Mouse (Mus musculus): ENCODE results near the gene Ccdc103.

Ccdc103 gene

DNA sequence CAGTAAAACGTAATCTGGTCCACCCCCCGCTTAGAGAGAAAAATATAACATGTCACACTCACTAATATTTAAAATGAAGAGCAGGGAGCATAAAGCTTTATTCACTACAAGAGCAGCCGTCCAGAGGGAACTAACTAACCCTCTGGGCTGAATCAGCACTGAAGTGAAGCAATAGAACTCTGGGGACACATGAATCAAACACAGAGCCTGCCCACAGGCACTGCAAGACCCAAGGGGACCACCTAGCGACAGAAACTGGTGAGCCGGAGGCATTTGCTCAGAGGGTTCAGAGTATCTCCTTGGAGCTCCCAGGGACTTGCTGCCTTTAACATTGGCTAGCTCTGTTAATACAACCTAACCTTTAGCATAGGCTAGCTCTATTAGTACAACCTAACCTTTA is 9.1 kb downstream of the Ccdc103 start:
- no peak for ATAC-seq (ENCODE audit: low TSS enrichment)

DNA sequence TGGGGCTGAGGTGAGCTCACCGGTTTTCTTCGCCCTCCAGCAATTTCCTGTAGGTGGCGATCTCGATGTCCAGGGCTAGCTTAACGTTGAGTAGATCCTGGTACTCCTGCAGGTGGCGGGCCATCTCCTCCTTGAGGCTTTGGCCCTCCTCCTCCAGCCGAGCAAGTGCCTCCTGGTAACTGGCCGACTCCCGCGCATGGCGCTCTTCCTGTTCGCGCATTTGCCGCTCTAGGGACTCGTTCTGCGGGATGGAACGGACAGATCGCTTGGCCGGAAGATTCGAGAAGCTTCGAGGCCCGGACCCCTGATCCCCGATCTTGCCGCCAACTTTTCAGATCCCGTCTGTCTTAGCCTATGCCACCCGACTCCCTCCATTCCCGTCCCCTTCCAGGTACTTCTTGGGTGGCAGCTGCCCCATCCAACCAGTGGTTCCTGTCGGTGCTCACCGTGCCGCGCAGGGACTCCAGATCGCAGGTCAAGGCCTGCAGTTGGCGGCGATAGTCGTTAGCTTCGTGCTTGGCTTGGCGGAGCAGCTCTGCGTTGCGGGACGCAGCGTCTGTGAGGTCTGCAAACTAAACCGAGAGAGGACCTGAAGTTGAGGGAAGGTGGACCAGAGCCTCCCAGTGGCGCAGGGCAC is 12.1 kb downstream of the Ccdc103 start:
- peak; percentile 63; the same call in 1 of the 2 replicates for ATAC-seq (ENCODE audit: low TSS enrichment)

DNA sequence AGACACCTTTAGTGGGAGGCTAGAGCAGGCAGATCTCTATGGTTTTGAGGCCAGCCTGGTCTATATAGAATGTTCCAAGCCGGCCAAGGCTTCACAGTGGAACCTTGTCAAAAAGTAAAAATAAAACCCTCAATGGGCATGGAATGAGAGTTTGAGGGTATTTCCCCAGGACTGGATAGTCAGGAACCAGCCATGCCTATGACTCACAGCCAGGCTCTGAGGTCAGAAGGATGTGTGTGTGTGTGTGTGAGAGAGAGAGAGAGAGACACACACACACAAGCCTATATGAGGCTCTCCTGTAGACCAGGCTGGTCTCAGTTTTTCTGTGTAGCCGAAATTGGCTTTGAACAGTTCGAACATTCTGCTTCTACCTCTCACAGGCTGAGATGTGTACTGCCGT is 13.7 kb downstream of the Ccdc103 start:
- no peak for ATAC-seq (ENCODE audit: low TSS enrichment)

DNA sequence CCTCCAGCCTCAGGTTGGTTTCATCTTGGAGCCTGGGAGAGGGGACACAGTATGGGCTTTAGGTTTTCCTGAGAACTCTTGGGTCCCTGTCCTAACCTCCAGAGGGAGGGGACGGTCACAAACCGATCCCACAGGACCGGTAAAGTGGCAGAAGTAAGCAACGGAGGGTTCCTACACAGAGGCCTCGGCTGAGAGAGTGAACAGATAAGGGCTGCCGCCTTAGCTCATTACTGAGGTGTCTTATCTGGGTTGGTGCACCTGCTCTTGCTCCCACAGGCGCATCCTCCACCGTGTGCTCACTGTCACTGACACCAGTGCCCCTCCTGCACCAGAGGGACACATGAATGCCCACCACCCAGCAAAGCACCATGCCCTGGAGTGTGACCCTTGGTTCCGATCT is 14.8 kb downstream of the Ccdc103 start:
- ATAC-seq (ENCODE audit: low TSS enrichment), result no peak

DNA sequence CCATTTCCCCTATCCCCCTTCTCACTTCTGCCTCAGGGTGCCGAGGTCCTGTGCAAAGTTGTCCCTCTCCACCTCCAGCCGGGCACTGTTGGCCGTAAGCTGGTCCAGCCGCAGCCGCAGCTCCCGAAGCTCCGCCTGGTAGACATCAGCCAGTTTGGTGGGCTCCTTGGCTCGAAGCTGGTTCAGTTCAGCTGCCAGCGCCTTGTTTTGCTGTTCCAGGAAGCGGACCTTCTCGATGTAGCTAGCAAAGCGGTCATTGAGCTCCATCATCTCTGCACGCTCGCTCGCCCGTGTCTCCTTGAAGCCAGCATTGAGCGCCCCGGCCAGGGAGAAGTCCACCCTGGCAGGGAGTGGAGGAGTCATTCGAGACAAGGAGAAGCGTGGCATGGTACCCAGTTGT is 15.6 kb downstream of the Ccdc103 start:
- no peak for ATAC-seq (ENCODE audit: low TSS enrichment)

DNA sequence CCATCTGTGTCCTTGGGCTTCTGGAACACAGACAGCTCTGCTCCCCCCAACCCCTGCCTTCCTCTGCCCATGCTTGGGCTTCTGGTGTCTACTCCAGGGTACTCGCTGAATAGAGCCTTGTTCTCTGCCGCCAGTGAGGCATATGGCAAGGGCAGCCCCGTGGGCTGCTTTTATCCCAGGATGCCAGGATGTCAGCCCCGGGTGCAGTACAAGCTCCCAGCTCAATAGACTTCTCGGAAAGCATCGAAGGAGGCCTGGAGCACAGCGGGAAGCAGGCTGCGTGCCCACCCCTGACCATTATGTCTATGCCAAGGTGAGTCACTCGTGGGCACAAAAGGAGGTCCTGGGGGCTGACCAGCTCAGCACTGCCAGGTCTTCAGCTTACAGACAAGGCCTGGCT is 17.4 kb downstream of the Ccdc103 start:
- no peak for ATAC-seq (ENCODE audit: low TSS enrichment)

DNA sequence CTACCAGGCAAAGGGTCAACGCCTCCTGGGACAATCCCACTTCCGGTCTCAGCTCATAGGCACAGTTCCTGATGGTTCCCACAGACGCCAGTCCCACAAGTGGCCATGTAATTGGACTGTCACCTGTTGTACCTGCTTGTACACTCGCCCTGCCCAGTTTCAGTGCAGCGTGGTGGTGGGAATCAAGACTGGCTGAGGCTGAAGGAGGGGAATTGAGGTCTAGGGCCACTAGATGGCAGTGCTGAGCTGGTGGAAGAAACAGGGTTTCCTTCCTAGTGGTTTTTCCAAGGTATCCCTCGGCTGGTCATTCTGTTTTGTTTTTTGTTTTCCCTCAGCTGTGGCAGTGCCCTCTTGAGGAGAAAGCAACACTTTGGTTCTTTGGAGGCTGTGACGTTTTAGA is 19.8 kb downstream of the Ccdc103 start, which contains the start of gene Gfap:
Gene Gfap (minus strand): TSS at position 150 of the 400 bp plus-strand sequence.
- peak; percentile 85 for ATAC-seq (ENCODE audit: low TSS enrichment)

DNA sequence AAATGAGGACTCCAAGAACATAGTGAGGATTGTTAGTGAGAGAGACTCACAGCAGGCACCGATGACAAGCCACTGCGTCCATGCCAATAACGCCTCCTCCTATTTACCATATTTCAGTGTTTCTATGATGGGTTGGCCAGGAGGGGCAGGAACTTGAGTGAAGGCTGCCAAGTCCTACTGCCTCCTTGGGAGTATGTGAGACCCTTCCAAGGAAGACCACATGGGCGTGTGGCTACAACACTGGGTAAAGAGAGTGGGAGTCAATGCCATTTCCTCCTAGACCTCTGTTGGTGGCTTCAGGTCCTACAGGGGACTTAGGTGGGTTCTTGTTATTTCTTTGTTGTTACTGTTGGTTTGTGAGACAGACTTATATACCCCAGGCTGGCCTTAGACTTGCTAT is 20.2 kb downstream of the Ccdc103 start:
- peak; percentile 20; the same call in 1 of the 2 replicates for ATAC-seq (ENCODE audit: low TSS enrichment)

DNA sequence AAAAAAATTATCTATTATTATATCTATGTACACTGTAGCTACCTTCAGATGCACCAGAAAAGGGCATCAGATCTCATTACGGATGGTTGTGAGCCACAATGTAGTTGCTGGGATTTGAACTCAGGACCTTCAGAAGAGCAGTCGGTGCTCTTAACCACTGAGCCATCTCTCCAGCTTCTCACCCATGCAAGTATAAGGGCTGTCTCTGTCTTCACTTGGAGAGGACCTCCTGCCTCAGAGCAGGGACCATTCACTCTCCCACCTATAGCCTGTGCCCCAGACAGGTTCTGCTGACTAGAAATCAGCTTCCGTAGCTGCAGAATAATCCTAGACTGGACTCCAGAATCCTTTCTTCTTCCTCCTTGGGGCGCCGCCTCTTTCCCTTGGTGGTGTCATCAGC is 21.1 kb downstream of the Ccdc103 start:
- no peak for ATAC-seq (ENCODE audit: low TSS enrichment)

DNA sequence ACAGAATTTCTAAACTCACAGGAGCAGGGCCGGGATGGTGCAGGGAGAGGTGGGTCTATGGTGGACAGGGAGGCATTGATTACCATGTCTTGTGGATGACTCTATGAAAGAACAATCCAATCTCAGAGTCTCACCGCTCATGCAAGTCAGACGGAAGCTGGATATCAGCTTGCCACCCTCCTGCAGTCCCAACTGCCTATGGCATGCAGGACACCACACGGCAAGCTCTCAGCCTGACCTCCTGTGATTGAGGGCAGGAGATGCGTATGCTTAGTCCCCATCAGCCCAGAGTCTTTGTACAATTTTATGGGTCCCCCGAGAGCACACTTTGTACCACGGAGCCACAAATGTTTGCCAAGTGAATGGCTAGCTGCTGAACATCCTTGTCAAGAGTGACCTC is 22.6 kb downstream of the Ccdc103 start:
- no peak for ATAC-seq (ENCODE audit: low TSS enrichment)

DNA sequence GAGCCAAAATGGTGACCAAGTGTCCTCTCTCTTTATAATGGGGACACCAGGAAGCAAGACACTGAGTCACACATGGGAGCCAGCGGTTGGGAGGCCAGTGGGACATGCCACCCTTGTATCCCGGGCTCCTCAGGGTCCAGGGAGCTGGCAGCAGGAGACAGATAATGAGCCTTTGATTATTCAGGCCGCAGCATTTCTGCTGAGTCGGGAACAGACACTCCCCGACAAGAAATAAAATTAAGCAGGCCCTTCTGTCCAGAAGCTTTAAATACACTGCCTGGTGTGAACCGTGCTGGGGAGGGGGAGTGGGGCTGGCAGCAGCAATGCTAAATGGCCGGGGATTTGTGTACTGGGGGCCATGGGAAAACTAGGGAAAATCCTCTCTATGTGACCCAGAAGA is 30.4 kb downstream of the Ccdc103 start:
- ATAC-seq (ENCODE audit: low TSS enrichment), result no peak; the same call in 1 of the 2 replicates

DNA sequence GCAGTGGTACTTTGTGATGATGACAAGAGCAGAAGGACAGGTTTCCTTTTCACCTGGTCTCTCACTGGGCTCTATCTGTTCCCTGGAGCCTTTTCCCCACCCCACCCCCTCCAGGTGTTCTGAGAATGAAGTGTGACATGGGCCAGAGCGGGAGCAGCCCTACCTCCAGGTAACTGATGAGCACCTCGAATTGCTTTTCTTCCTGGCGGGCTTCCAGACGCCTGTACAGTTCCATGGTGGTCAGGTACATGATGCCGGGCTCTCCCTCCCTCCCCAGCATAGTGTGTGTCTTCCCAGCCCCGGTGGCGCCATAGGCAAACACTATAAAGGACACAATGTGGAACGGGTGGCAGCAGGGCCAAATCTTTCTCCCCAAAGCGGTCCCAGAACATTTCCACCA is 34.4 kb downstream of the Ccdc103 start:
- no peak for ATAC-seq (ENCODE audit: low TSS enrichment)

DNA sequence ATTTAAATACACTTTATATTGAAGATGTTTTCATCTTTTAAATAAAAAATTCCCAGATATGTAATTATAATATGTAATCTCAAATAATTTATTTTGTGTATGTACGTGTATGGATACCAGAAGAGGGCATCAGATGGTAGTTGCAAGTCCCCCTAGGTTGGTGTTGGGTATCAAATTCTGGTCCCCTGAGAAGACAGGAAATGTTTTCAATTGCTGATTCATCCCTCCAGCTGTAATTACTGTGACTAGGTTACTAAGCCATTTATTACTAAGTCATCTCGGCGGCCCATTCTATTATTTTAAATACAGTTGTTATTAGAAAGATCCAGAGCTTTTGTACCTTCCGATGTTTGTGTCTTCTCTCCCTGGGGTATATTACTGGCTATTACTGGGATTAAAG is 37.1 kb downstream of the Ccdc103 start:
- ATAC-seq (ENCODE audit: low TSS enrichment), result no peak

DNA sequence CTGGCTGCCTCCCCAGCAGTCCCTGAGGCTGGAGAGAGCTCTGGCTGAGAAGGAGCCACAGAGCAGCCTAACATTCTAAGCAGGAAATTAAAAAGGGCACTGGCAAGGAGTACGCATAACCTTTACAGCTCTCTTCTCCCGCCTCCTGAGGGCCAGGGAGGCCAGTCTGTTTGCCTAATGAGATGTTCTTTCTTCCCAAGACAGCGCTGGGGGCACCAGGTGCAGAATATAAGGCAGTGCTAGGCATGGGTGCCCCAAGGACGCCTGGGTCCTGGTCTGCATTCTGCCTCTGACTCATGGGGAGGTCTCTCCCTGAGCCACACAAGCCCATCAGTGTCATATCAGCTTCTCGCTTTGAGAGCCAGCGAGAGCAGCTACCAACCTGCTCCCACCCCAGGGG is 40.5 kb downstream of the Ccdc103 start:
- ATAC-seq (ENCODE audit: low TSS enrichment), result no peak

DNA sequence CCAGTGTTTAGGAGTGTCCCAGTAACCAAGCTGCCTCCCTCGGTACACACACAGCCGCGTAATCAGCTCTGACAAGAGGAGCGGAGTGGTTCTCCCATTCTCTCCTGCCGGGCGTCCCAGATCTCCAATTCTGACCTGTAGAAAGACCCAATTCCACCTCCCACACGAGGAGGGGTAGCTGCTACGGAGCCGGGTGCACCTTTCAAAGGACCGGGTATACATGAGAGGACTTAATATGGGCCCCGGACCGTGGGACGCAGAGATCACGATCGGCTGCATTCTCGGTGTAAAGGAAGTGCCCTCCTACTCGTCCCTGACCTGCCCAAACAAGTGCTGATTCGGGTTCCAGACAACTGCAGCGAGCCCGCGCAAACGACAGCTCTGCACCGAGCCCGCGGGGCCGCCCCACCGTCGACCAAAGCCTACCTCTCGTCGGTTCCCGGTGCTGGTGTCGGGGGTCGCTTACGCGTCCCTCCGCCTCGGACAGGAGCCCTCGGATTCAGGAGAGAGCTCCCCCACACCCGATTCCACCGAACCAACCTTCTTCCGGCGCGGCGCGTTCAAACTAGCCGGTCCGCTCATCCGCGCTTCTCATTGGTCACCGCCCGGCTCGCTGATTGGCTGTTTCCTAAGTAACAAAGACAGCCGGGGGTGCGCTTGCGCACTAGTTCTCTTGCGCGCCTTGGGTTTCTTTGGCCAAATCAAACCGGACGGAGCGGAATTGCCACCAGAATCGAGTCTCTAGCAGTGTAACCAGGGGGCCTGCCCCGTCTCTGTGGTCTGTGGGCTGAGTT is 43.8 kb downstream of the Ccdc103 start, which contains the start of gene Kif18b:
Gene Kif18b (minus strand): TSS at position 568 of the 794 bp plus-strand sequence.
- peak; percentile 96 for ATAC-seq (ENCODE audit: low TSS enrichment)

DNA sequence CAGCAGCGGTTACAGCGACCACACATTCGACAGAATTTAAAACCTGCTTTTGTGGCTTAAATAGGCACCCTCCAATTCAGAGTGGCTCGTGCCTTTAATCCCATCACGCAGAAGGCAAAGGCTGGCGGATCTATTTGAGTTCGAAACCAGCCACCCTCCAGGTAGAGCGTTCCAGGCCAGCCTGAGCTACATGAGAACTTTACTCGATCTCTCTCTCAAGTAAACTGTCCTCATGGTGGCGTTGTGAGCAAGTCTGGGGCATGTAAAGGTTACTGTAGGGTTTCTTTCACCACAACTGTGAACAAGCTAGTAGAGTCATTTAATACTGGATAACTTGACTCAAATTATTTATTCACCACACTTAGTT is 44.3 kb downstream of the Ccdc103 start:
- peak; percentile 34; the same call in 1 of the 2 replicates for ATAC-seq (ENCODE audit: low TSS enrichment)

DNA sequence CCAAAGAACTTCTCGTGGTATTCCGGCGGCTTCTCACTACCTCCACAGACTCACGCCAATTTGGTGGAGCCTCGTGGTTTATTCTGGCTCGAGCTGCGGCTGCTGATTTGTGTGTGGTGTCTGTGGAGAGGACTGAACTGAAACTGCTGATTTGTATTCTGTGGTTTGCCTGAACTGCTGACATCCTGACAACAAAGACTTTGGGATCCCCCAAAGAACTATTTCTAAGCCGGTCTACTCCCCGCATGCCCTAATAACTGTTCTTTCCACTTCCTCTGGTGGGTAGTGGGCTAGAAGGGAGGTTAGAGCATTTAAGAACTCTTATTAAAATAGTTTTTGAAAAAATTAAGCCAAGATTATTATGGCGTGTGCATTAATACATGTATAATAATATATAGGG is 49.7 kb downstream of the Ccdc103 start:
- no peak for ATAC-seq (ENCODE audit: low TSS enrichment)
